1 mouse cellular context compared by ENCODE assay signal in the genomic region with DNA sequence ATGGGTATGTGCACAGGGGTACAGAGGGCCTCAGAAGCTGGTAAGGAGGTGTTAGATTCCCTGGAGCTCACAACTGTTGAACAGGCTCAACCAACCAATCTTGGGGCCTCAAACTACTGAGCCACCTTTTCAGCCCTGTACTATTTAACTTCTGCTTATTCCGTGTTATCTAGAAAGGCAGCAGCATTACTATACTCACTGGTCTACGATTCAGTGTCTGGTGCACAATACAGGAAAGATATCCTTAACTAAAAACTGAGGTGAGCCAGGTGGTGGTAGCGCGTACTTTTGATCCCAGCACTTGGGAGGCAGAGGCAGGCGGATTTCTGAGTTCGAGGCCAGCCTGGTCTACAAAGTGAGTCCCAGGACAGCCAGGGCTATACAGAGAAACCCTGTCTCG.
TF ChIP-seq lines count a peak whose summit lies in the region.

No protein-coding gene starts in this region.

TF ChIP-seq in MEL, 35 proteins besides CTCF, POLR2A, EP300 and RAD21 (continued from another document):
- no peak for TF ChIP-seq POLR2AphosphoS5 (IDR thresholded peaks at IDR 0.05; ENCODE audit: borderline replicate concordance, low read depth, low read length)
- peak; percentile 71 for TF ChIP-seq TCF12 (IDR thresholded peaks at IDR 0.05; ENCODE audit: low read depth, low read length)
- no peak for TF ChIP-seq MAX (IDR thresholded peaks at IDR 0.05; ENCODE audit: low read length)
- peak; percentile 51; the same call in 1 of the 2 replicates for TF ChIP-seq TBP (IDR thresholded peaks at IDR 0.05; ENCODE audit: low read depth, low read length)
- TF ChIP-seq GATA1 (IDR thresholded peaks at IDR 0.05; ENCODE audit: low read depth, low read length): peak; percentile 56
- TF ChIP-seq MAFK (IDR thresholded peaks at IDR 0.05; ENCODE audit: borderline replicate concordance, low read depth, low read length): no peak
TF ChIP-seq in MEL: peak in this region for 5.
